Mouse (Mus musculus) forebrain, embryonic 16.5 days (tissue): ENCODE data around the gene Kcmf1. TPM values are rescaled to one million over a fixed set of nuclear protein-coding genes. Genes with fewer than 3 reads are reported as not detected.
A peak's percentile ranks its signal among the peaks of the same experiment; 100 is the strongest.

Source experiments
- ATAC-seq: fragments of 200-750 bp; cut with Nextera tagmentation; 2 replicates; pipeline ENCODE4 v1.8.0; 2017; ENCODE audit warnings: mild to moderate bottlenecking, moderate library complexity
- H3K27ac ChIP-seq: fragments of 300-500 bp; sonication (generic); 2 replicates; pipeline ENCODE4 v1.5.1; 2014; ENCODE audit warnings: low read length, control low read depth
- H3K27me3 ChIP-seq: fragments of 300-500 bp; sonication (generic); replicated peaks from 2 replicates; pipeline ENCODE4 v1.6.1; 2014; ENCODE audit warnings: low read length; ENCODE audit not compliant: control insufficient read depth, insufficient read depth
- H3K36me3 ChIP-seq: fragments of 300-500 bp; sonication (generic); 2 replicates; pipeline ENCODE4 v1.6.1; 2014; ENCODE audit not compliant: control insufficient read depth, insufficient read depth
- H3K4me1 ChIP-seq: fragments of 300-500 bp; sonication (generic); replicated peaks from 2 replicates; pipeline ENCODE4 v1.6.1; 2014; ENCODE audit warnings: low read length; ENCODE audit not compliant: control insufficient read depth, insufficient read depth
- H3K4me2 ChIP-seq: fragments of 300-500 bp; sonication (generic); 2 replicates; pipeline ENCODE4 v1.6.1; 2014; ENCODE audit warnings: mild to moderate bottlenecking, low read length, control low read depth
- H3K4me3 ChIP-seq: fragments of 300-500 bp; sonication (generic); replicated peaks from 2 replicates; pipeline ENCODE4 v1.5.1; 2014; ENCODE audit warnings: mild to moderate bottlenecking, low read length, control low read depth
- H3K9ac ChIP-seq: fragments of 300-500 bp; sonication (generic); replicated peaks from 2 replicates; pipeline ENCODE4 v1.6.1; 2014; ENCODE audit warnings: low read depth, low read length, control low read depth
- H3K9me3 ChIP-seq: fragments of 300-500 bp; sonication (generic); 2 replicates; pipeline ENCODE4 v1.6.1; 2016; ENCODE audit warnings: low read length; ENCODE audit not compliant: control insufficient read depth
- WGBS: fragments of 180-500 bp; shearing (Covaris S2); extraction: QIAGEN DNeasy Blood & Tissue Kit; methylation state at CpG from one replicate; pipeline ENCODE4 v1.1.7; 2014; 5-methylcytosine and 5-hydroxymethylcytosine counted together
- polyA plus RNA-seq: library from polyadenylated mRNA; unstranded; fragments of >200 nt; fragmentation: Nextera tagmentation; extraction: Ambion mirVana; gene quantifications from 2 replicates; pipeline ENCODE4 v1.2.1, GENCODE M21; 2015

The Kcmf1 gene
- 31.1 and 31.7 TPM in 2 replicates for polyA plus RNA-seq

GRCm38 (mm10) chr6:72899781-72900681, at the start of gene Kcmf1:
Kcmf1 (minus strand) TSS chr6:72899979.
- WGBS = under 1% methylated on average over 46 of the region's 113 CpGs
- Histone ChIP-seq H3K9me3 (no peaks in the 10 kb centered on the region), H3K9ac (peak within 1 kb of the TSS; percentile 99), H3K4me3 (peak within 1 kb of the TSS; percentile 96), H3K4me1 (peaks cover 28% of the 10 kb centered on the region), H3K27ac (peak within 1 kb of the TSS; percentile 96), H3K27me3 (no peaks in the 10 kb centered on the region), H3K4me2 (peak within 1 kb of the TSS; percentile 79), H3K36me3 (no peaks in the 10 kb centered on the region)
- peak; percentile 78 for ATAC-seq

DNA sequence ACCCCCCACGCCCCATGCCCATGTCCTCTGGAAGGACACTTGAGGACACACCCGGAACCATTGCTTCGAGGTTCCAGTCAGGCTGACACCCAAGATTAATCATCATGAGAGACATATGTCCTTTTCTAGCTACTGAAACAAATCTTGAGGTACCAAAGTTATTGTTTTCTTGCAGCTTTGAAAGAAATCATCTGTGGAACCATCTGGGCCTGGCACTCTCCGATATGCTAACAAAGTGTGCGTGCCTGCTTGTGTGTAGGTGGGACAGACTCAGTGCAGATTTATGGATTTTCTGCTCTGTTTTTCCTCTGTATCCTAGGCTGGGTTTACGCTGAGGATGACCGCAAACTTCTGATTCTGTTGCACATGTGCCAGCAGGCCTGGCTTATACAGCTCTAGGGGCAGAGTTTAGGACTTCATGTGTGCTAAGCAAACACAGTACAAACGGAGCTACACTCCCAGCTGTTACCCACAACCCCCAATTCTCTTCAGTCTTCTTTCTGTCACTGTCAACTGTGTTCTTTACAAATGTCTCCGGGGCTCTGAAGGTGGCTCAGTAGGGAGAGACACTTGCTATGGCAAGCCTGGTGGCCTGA, 49.5 kb upstream of the Kcmf1 start:
- no peaks in the 10 kb centered on the region for H3K4me1 ChIP-seq
- no peak overlapping the region for H3K27ac ChIP-seq
- H3K36me3 ChIP-seq = no peaks in the 10 kb centered on the region
- no peak overlapping the region for H3K4me3 ChIP-seq
- no peak overlapping the region for H3K4me2 ChIP-seq
- 69% methylated on average over 9 of the region's 9 CpGs for WGBS
- no peaks in the 10 kb centered on the region for H3K27me3 ChIP-seq
- peak; percentile 72 for ATAC-seq
- no peak overlapping the region for H3K9ac ChIP-seq
- no peaks in the 10 kb centered on the region for H3K9me3 ChIP-seq

DNA sequence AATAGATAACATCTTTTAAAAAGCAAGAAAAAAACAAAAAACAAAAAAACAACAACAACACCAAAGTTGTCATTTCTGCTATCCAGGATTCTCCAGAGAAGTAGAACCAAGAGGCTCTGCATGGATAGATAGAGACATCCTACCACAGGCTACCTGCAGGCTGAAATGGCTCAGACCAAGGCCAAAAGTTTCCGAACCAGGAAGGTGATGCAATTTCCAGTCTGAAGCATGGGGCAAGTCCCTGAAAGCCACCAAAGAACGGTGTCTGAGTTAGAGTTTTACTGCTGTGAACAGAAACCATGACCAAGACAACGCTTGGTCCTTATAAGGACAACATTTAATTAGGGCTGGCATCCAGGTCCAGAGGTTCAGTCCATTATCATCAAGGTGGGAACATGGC, 48.6 kb upstream of the Kcmf1 start:
- ATAC-seq = no peak
- Histone ChIP-seq H3K9me3 (no peaks in the 10 kb centered on the region), H3K4me1 (no peaks in the 10 kb centered on the region), H3K27me3 (no peaks in the 10 kb centered on the region), H3K36me3 (no peaks in the 10 kb centered on the region), H3K4me2 (no peak overlapping the region), H3K27ac (no peak overlapping the region), H3K4me3 (no peak overlapping the region), H3K9ac (no peak overlapping the region)
- 97% methylated on average over 3 of the region's 3 CpGs for WGBS

DNA sequence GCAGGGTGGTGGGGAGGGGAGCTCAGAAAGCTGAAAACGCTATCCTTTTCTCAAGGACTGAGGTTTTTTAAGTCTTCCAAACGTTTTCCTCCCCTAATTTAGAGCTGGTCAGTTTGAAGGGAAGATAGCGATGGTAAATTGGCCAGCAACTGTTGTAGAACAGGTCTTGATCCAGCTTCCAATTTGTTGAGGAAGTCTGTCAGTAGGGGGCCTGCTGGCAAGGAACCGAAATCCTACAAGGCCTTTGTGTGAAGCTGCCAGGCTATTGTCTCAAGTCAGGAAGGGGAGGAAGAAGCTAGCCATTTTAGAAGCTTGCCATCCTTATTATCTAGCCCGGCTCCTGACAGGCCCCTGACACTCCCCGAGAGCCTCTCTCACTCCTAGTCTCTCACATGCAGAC, 48.2 kb upstream of the Kcmf1 start:
- Histone ChIP-seq H3K9ac (no peak overlapping the region), H3K4me3 (no peak overlapping the region), H3K27ac (no peak overlapping the region), H3K4me2 (no peak overlapping the region), H3K36me3 (no peaks in the 10 kb centered on the region), H3K9me3 (no peaks in the 10 kb centered on the region), H3K4me1 (no peaks in the 10 kb centered on the region), H3K27me3 (no peaks in the 10 kb centered on the region)
- 35% methylated on average over 6 of the region's 6 CpGs for WGBS
- ATAC-seq = no peak

GRCm38 (mm10) chr6:72940493-72940892, 40.7 kb upstream of the Kcmf1 start:
- no peaks in the 10 kb centered on the region for H3K36me3 ChIP-seq
- WGBS = 10% methylated on average over 3 of the region's 3 CpGs
- ATAC-seq = peak; percentile 74; the same call in 1 of the 2 replicates
- no peak overlapping the region for H3K4me2 ChIP-seq
- no peak overlapping the region for H3K9ac ChIP-seq
- H3K27ac ChIP-seq = no peak overlapping the region
- no peak overlapping the region for H3K4me3 ChIP-seq
- H3K9me3 ChIP-seq = no peaks in the 10 kb centered on the region
- no peaks in the 10 kb centered on the region for H3K27me3 ChIP-seq
- no peaks in the 10 kb centered on the region for H3K4me1 ChIP-seq

GRCm38 (mm10) chr6:72937859-72938258, 38.1 kb upstream of the Kcmf1 start:
- no peaks in the 10 kb centered on the region for H3K4me1 ChIP-seq
- no peak overlapping the region for H3K27ac ChIP-seq
- H3K36me3 ChIP-seq = no peaks in the 10 kb centered on the region
- H3K4me2 ChIP-seq = no peak overlapping the region
- ATAC-seq = no peak
- H3K27me3 ChIP-seq = no peaks in the 10 kb centered on the region
- no peak overlapping the region for H3K4me3 ChIP-seq
- 81% methylated on average over 5 of the region's 5 CpGs for WGBS
- no peaks in the 10 kb centered on the region for H3K9me3 ChIP-seq
- H3K9ac ChIP-seq = no peak overlapping the region

DNA sequence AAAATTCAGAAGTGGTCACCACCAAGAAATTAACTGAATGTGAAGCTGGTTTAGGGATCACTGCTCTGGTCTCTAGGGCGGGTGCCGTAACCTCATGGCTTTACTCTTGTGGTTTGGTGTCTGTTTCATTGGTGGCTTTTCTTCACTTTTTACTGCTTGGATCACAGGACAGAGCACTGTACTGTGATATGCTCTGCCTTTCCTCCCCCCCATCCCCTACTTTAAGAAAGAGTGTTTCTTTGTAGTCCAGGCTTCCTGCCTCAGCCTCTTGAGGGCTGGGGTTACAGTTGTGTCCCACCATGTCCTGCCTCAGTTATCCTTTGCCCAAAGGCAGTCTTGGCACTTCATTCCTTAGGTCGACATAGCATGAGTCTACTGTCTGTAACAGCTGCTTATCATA, 37.7 kb upstream of the Kcmf1 start:
- Histone ChIP-seq H3K27me3 (no peaks in the 10 kb centered on the region), H3K9me3 (no peaks in the 10 kb centered on the region), H3K27ac (no peak overlapping the region), H3K36me3 (no peaks in the 10 kb centered on the region), H3K4me1 (no peaks in the 10 kb centered on the region), H3K9ac (no peak overlapping the region), H3K4me3 (no peak overlapping the region), H3K4me2 (no peak overlapping the region)
- ATAC-seq = no peak
- 85% methylated on average over 3 of the region's 3 CpGs for WGBS

GRCm38 (mm10) chr6:72932955-72933354, 33.2 kb upstream of the Kcmf1 start:
- Histone ChIP-seq H3K4me2 (no peak overlapping the region), H3K4me1 (no peaks in the 10 kb centered on the region), H3K4me3 (no peak overlapping the region), H3K27ac (no peak overlapping the region), H3K9ac (no peak overlapping the region), H3K27me3 (no peaks in the 10 kb centered on the region), H3K9me3 (no peaks in the 10 kb centered on the region), H3K36me3 (no peaks in the 10 kb centered on the region)
- no peak for ATAC-seq
- WGBS = 93% methylated on average over 1 of the region's 1 CpGs

DNA sequence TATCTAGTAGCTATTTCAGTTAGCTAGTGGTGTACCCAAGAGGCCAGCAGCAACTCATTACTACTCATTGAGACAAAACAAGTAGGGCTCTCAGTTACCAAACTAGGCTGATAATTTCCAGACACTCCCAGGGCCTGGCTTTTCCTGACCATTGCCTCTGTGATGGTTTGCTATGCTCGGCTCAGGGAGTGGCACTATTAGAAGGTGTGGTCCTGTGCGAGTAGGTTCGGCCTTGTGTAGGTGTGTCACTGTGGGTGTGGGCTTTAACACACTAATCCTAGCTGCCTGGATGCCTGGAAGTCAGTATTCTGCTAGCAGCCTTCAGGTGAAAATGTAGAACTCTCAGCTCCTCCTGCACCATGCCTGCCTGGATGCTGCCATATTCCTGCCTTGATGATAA, 31.8 kb upstream of the Kcmf1 start:
- Histone ChIP-seq H3K36me3 (no peaks in the 10 kb centered on the region), H3K27me3 (no peaks in the 10 kb centered on the region), H3K4me3 (no peak overlapping the region), H3K9me3 (no peaks in the 10 kb centered on the region), H3K4me2 (no peak overlapping the region), H3K4me1 (no peaks in the 10 kb centered on the region), H3K9ac (no peak overlapping the region), H3K27ac (no peak overlapping the region)
- ATAC-seq = no peak
- 90% methylated on average over 3 of the region's 3 CpGs for WGBS
